Mouse (Mus musculus): ENCODE measurements at regions not wholly inside any gene's neighbourhood (a gene's known extent, or its start where the extent isn't known, plus 50 kb on each side); places are given as distances from the start of the nearest gene placed in this dataset.
A peak's percentile ranks its signal among the peaks of the same experiment; 100 is the strongest.

GRCm38 (mm10) chr2:122863343-122863970, 98.4 kb downstream of the Sqor start:
- Histone ChIP-seq H3K4me3 (ENCODE audit: insufficient read depth, low read length) (no peak overlapping the region), H3K27ac (ENCODE audit: insufficient read depth, low read length) (no peak overlapping the region), H3K4me1 (ENCODE audit: control insufficient read depth, insufficient read depth, low read length) (no peaks in the 10 kb centered on the region)
- TF ChIP-seq CTCF (IDR thresholded peaks at IDR 0.05; ENCODE audit: extremely low read depth, insufficient read depth, low read length) (no peak), POLR2A (IDR thresholded peaks at IDR 0.05; ENCODE audit: extremely low read depth, insufficient read depth, low read length) (no peak)

- no peaks in the 10 kb centered on the region for H3K4me1 ChIP-seq (ENCODE audit: control insufficient read depth, insufficient read depth, low read length)
- TF ChIP-seq CTCF (IDR thresholded peaks at IDR 0.05; ENCODE audit: extremely low read depth, insufficient read depth, low read length): no peak
- no peak for TF ChIP-seq POLR2A (IDR thresholded peaks at IDR 0.05; ENCODE audit: extremely low read depth, insufficient read depth, low read length)
- H3K4me3 ChIP-seq (ENCODE audit: insufficient read depth, low read length): no peak overlapping the region
These were observed 98.9 kb downstream of the Sqor start for GRCm38 (mm10) chr2:122863971-122864348.

GRCm38 (mm10) chr2:122887111-122887510, 122.1 kb downstream of the Sqor start:
- no peak overlapping the region for H3K27ac ChIP-seq (ENCODE audit: insufficient read depth, low read length)
- H3K4me1 ChIP-seq (ENCODE audit: control insufficient read depth, insufficient read depth, low read length): no peaks in the 10 kb centered on the region
- H3K4me3 ChIP-seq (ENCODE audit: insufficient read depth, low read length): no peak overlapping the region
- TF ChIP-seq POLR2A (IDR thresholded peaks at IDR 0.05; ENCODE audit: extremely low read depth, insufficient read depth, low read length) (no peak), CTCF (IDR thresholded peaks at IDR 0.05; ENCODE audit: extremely low read depth, insufficient read depth, low read length) (no peak)

More at GRCm38 (mm10) chr2:122863971-122864348, 98.9 kb downstream of the Sqor start:
- H3K27ac ChIP-seq (ENCODE audit: insufficient read depth, low read length): no peak overlapping the region

GRCm38 (mm10) chr2:122887526-122887925, 122.5 kb downstream of the Sqor start:
- Histone ChIP-seq H3K4me3 (ENCODE audit: insufficient read depth, low read length) (no peak overlapping the region), H3K27ac (ENCODE audit: insufficient read depth, low read length) (no peak overlapping the region), H3K4me1 (ENCODE audit: control insufficient read depth, insufficient read depth, low read length) (no peaks in the 10 kb centered on the region)
- no peak for TF ChIP-seq CTCF (IDR thresholded peaks at IDR 0.05; ENCODE audit: extremely low read depth, insufficient read depth, low read length)
- TF ChIP-seq POLR2A (IDR thresholded peaks at IDR 0.05; ENCODE audit: extremely low read depth, insufficient read depth, low read length): no peak

GRCm38 (mm10) chr2:122905129-122906072, 140.4 kb downstream of the Sqor start:
- TF ChIP-seq POLR2A (IDR thresholded peaks at IDR 0.05; ENCODE audit: extremely low read depth, insufficient read depth, low read length): no peak
- no peak for TF ChIP-seq CTCF (IDR thresholded peaks at IDR 0.05; ENCODE audit: extremely low read depth, insufficient read depth, low read length)
- no peak overlapping the region for H3K4me3 ChIP-seq (ENCODE audit: insufficient read depth, low read length)
- H3K4me1 ChIP-seq (ENCODE audit: control insufficient read depth, insufficient read depth, low read length): no peaks in the 10 kb centered on the region
- no peak overlapping the region for H3K27ac ChIP-seq (ENCODE audit: insufficient read depth, low read length)

- Histone ChIP-seq H3K27ac (ENCODE audit: insufficient read depth, low read length) (no peak overlapping the region), H3K4me3 (ENCODE audit: insufficient read depth, low read length) (no peak overlapping the region), H3K4me1 (ENCODE audit: control insufficient read depth, insufficient read depth, low read length) (no peaks in the 10 kb centered on the region)
- no peak for TF ChIP-seq POLR2A (IDR thresholded peaks at IDR 0.05; ENCODE audit: extremely low read depth, insufficient read depth, low read length)
- peak; percentile 64 for TF ChIP-seq CTCF (IDR thresholded peaks at IDR 0.05; ENCODE audit: extremely low read depth, insufficient read depth, low read length)
These were observed 151.7 kb downstream of the Sqor start for GRCm38 (mm10) chr2:122916772-122917171.

- peak; percentile 68 for TF ChIP-seq CTCF (IDR thresholded peaks at IDR 0.05; ENCODE audit: extremely low read depth, insufficient read depth, low read length)
- no peak for TF ChIP-seq POLR2A (IDR thresholded peaks at IDR 0.05; ENCODE audit: extremely low read depth, insufficient read depth, low read length)
- Histone ChIP-seq H3K4me3 (ENCODE audit: insufficient read depth, low read length) (no peak overlapping the region), H3K4me1 (ENCODE audit: control insufficient read depth, insufficient read depth, low read length) (no peaks in the 10 kb centered on the region), H3K27ac (ENCODE audit: insufficient read depth, low read length) (no peak overlapping the region)
These were observed 172.9 kb downstream of the Sqor start for GRCm38 (mm10) chr2:122937922-122938321.

GRCm38 (mm10) chr2:122944841-122945240, 179.8 kb downstream of the Sqor start:
- TF ChIP-seq POLR2A (IDR thresholded peaks at IDR 0.05; ENCODE audit: extremely low read depth, insufficient read depth, low read length) (no peak), CTCF (IDR thresholded peaks at IDR 0.05; ENCODE audit: extremely low read depth, insufficient read depth, low read length) (no peak)
- Histone ChIP-seq H3K4me3 (ENCODE audit: insufficient read depth, low read length) (no peak overlapping the region), H3K4me1 (ENCODE audit: control insufficient read depth, insufficient read depth, low read length) (no peaks in the 10 kb centered on the region), H3K27ac (ENCODE audit: insufficient read depth, low read length) (no peak overlapping the region)

- Histone ChIP-seq H3K27ac (ENCODE audit: insufficient read depth, low read length) (no peak overlapping the region), H3K4me3 (ENCODE audit: insufficient read depth, low read length) (no peak overlapping the region), H3K4me1 (ENCODE audit: control insufficient read depth, insufficient read depth, low read length) (no peaks in the 10 kb centered on the region)
- TF ChIP-seq POLR2A (IDR thresholded peaks at IDR 0.05; ENCODE audit: extremely low read depth, insufficient read depth, low read length): no peak
- no peak for TF ChIP-seq CTCF (IDR thresholded peaks at IDR 0.05; ENCODE audit: extremely low read depth, insufficient read depth, low read length)
These were observed 180.9 kb downstream of the Sqor start for GRCm38 (mm10) chr2:122945891-122946290.

All from cortical plate, adult 2 months (tissue).